8 mouse cellular contexts compared by ENCODE assay signal in genomic region chr1:36308451-36308901, GRCm38 (mm10). TPM values are rescaled to one million over a fixed set of nuclear protein-coding genes. Genes with fewer than 3 reads are reported as not detected.
DNase-seq lines count a peak whose midpoint lies in the region; ATAC-seq and TF ChIP-seq lines count a peak whose summit lies in the region.

No protein-coding gene starts in this region.

- peak; percentile 41 for TF ChIP-seq POLR2A in myocyte (IDR thresholded peaks at IDR 0.05; ENCODE audit: insufficient read length, low read depth)

- H3K9ac ChIP-seq in forebrain, embryonic 16.5 days (replicated peaks; ENCODE audit: low read depth, low read length): peak overlapping the region; percentile 68; the same call in 1 of the 2 replicates
- no peak overlapping the region for H3K9ac ChIP-seq in limb, embryonic 11.5 days (ENCODE audit: low read length)

- DNase-seq in cerebellum, adult 9-11 months: peak; percentile 58
- peak; percentile 58 for DNase-seq in MN1 (ENCODE audit: low spot score)
- DNase-seq in limb, embryonic 11.5 days (ENCODE audit: low spot score): no peak
- no peak for DNase-seq in left cerebral cortex, postnatal 25 days (ENCODE audit: low spot score in 2 of 2)
- DNase-seq in adrenal gland, adult 2 months: no peak

- peaks cover 14% of the 10 kb centered on the region for H3K4me1 ChIP-seq in forebrain, embryonic 16.5 days (replicated peaks; ENCODE audit: control insufficient read depth, insufficient read depth, low read length)
- H3K4me1 ChIP-seq in limb, embryonic 11.5 days (ENCODE audit: control insufficient read depth, insufficient read depth, low read length): peaks cover 15% of the 10 kb centered on the region

- peak overlapping the region; percentile 74 for H3K4me3 ChIP-seq in forebrain, embryonic 16.5 days (replicated peaks; ENCODE audit: low read length)
- peak overlapping the region; percentile 50 for H3K4me3 ChIP-seq in limb, embryonic 11.5 days (ENCODE audit: low read depth, low read length)
- peak overlapping the region; percentile 87 for H3K4me3 ChIP-seq in myocyte

- WGBS in forebrain, embryonic 16.5 days: 5% methylated on average over 12 of the region's 12 CpGs
- 6% methylated on average over 12 of the region's 12 CpGs for WGBS in limb, embryonic 11.5 days

- H3K4me2 ChIP-seq in forebrain, embryonic 16.5 days (ENCODE audit: low read length): peak overlapping the region; percentile 75
- H3K4me2 ChIP-seq in limb, embryonic 11.5 days (ENCODE audit: low read depth, severe bottlenecking): peak overlapping the region; percentile 90
- peak overlapping the region; percentile 98 for H3K4me2 ChIP-seq in myocyte (ENCODE audit: low read depth)

- no peak overlapping the region for H3K27ac ChIP-seq in forebrain, embryonic 16.5 days (ENCODE audit: low read length)
- H3K27ac ChIP-seq in limb, embryonic 11.5 days (replicated peaks; ENCODE audit: low read depth, low read length): no peak overlapping the region

- peak overlapping the region; percentile 88 for H3ac ChIP-seq in myocyte (ENCODE audit: control insufficient read depth, insufficient read length)

- ATAC-seq in cerebellum, adult (ENCODE audit: insufficient number of reproducible peaks, low FRiP score, low TSS enrichment): no peak
- no peak for ATAC-seq in forebrain, embryonic 16.5 days
- no peak for ATAC-seq in limb, embryonic 11.5 days (ENCODE audit: insufficient number of reproducible peaks, low FRiP score, low TSS enrichment, low read depth)

- peaks cover 4% of the 10 kb centered on the region; the same call in 1 of the 2 replicates for H3K27me3 ChIP-seq in forebrain, embryonic 16.5 days (replicated peaks; ENCODE audit: control insufficient read depth, insufficient read depth, low read length)
- H3K27me3 ChIP-seq in limb, embryonic 11.5 days (ENCODE audit: control insufficient read depth, insufficient read depth, low read length): peaks cover 12% of the 10 kb centered on the region
- H3K27me3 ChIP-seq in myocyte (ENCODE audit: control insufficient read depth, insufficient read depth, insufficient read length): no peaks in the 10 kb centered on the region

- no peaks in the 10 kb centered on the region for H3K9me3 ChIP-seq in forebrain, embryonic 16.5 days (ENCODE audit: control insufficient read depth, low read length)
- H3K9me3 ChIP-seq in limb, embryonic 11.5 days (ENCODE audit: control insufficient read depth, low read length): no peaks in the 10 kb centered on the region

- intact Hi-C loops in left cerebral cortex, postnatal 25 days (cut with DNase I): no loop called here

- H3K79me2 ChIP-seq in myocyte (ENCODE audit: control insufficient read depth, insufficient read depth): peaks cover 55% of the 10 kb centered on the region

- H3K36me3 ChIP-seq in forebrain, embryonic 16.5 days (ENCODE audit: control insufficient read depth, insufficient read depth): no peaks in the 10 kb centered on the region
- H3K36me3 ChIP-seq in limb, embryonic 11.5 days (ENCODE audit: control insufficient read depth, insufficient read depth, low read length): no peaks in the 10 kb centered on the region
- peaks cover 30% of the 10 kb centered on the region for H3K36me3 ChIP-seq in myocyte (ENCODE audit: control insufficient read depth, insufficient read depth)

TF ChIP-seq in myocyte, 11 proteins besides CTCF, POLR2A, EP300 and RAD21:
- TF ChIP-seq TCF3 (IDR thresholded peaks at IDR 0.05; ENCODE audit: insufficient read length, low read depth): no peak
- TF ChIP-seq MYOD1 (IDR thresholded peaks at IDR 0.05; ENCODE audit: control insufficient read depth in 1 of 3, insufficient read length in 2 of 3, low read depth in 2 of 3): peak in 2 of 3 experiments; percentile 66 to 72
- TF ChIP-seq SRF (IDR thresholded peaks at IDR 0.05; ENCODE audit: control insufficient read depth, insufficient read length, low read depth): no peak
- TF ChIP-seq MAX (IDR thresholded peaks at IDR 0.05; ENCODE audit: low read depth): no peak
- no peak for TF ChIP-seq REST (IDR thresholded peaks at IDR 0.05; ENCODE audit: insufficient read depth, insufficient read length)
- TF ChIP-seq USF1 (IDR thresholded peaks at IDR 0.05; ENCODE audit: low read depth): no peak
- TF ChIP-seq POLR2AphosphoS2 (IDR thresholded peaks at IDR 0.05; ENCODE audit: insufficient read length, low read depth): no peak
- peak in 2 of 3 experiments; percentile 27 to 60 for TF ChIP-seq MYOG (IDR thresholded peaks at IDR 0.05; ENCODE audit: control insufficient read depth in 1 of 3, insufficient read depth in 1 of 3, insufficient read length in 2 of 3, low read depth in 2 of 3)
- no peak for TF ChIP-seq TCF12 (IDR thresholded peaks at IDR 0.05; ENCODE audit: insufficient read depth, poor library complexity, severe bottlenecking)

RNA-seq across cellular contexts. Expression of gene Arid5a, which starts 0.9 kb away (rescaled TPM):
- 3.8 and 4.7 TPM in 2 replicates for polyA plus RNA-seq in forebrain, embryonic 16.5 days (2015; fragmentation: Nextera tagmentation; extraction: Ambion mirVana)
- polyA plus RNA-seq in limb, embryonic 11.5 days (2014; fragmentation: Nextera tagmentation; extraction: Ambion mirVana): 2.0 and 2.8 TPM in 2 replicates
- 65.8 TPM for polyA plus RNA-seq in myocyte (2012; fragmentation: generic; extraction: Trizol)
- total RNA-seq in left cerebral cortex, postnatal 25 days (2021): 10 to 100 TPM; 14.9 to 16.4 TPM
- total RNA-seq in adrenal gland, adult 2 months (2021): 1 to 10 TPM; 5.2 to 5.9 TPM
- polyA plus RNA-seq in adrenal gland, adult 2 months (2012; rRNA removed): 4.1 and 5.3 TPM in 2 replicates

RNA-seq across cellular contexts. Expression of gene Neurl3, which starts 34.0 kb away (rescaled TPM):
- polyA plus RNA-seq in forebrain, embryonic 16.5 days (2015; fragmentation: Nextera tagmentation; extraction: Ambion mirVana): 0.41 and 0.47 TPM in 2 replicates
- 0.12 and 0.65 TPM in 2 replicates for polyA plus RNA-seq in limb, embryonic 11.5 days (2014; fragmentation: Nextera tagmentation; extraction: Ambion mirVana)
- polyA plus RNA-seq in myocyte (2012; fragmentation: generic; extraction: Trizol): 0.11 TPM
- total RNA-seq in left cerebral cortex, postnatal 25 days (2021): under 1 TPM in 1 of 2 experiments, not detected in 1; 0.71 TPM
- total RNA-seq in adrenal gland, adult 2 months (2021): 1 to 10 TPM; 4.3 to 9.5 TPM
- polyA plus RNA-seq in adrenal gland, adult 2 months (2012; rRNA removed): 6.3 and 7.6 TPM in 2 replicates

Comparison
In these comparisons a context has a peak if more than half of its experiments do, and no peak if none do; other contexts are left out.
1. DNase-seq: peak in cerebellum, adult 9-11 months (single experiment) and MN1 (single experiment); none in limb, embryonic 11.5 days (single experiment), left cerebral cortex, postnatal 25 days (0 of 2) and adrenal gland, adult 2 months (single experiment).
2. RNA of gene Arid5a, which starts 0.9 kb away (polyA plus RNA-seq): 65.8 TPM in myocyte (single experiment); 4.1 to 5.3 TPM in adrenal gland, adult 2 months, 3.8 to 4.7 TPM in forebrain, embryonic 16.5 days and 2.0 to 2.8 TPM in limb, embryonic 11.5 days; every median in the first group is over 10 times any median in the second.
3. Peak in every context shown above with its lines, with median percentiles within 50 percentile points of each other: H3K4me2 ChIP-seq and H3K4me3 ChIP-seq.